Comparison of ENCODE assay signal across 17 mouse cellular contexts in the genomic region with DNA sequence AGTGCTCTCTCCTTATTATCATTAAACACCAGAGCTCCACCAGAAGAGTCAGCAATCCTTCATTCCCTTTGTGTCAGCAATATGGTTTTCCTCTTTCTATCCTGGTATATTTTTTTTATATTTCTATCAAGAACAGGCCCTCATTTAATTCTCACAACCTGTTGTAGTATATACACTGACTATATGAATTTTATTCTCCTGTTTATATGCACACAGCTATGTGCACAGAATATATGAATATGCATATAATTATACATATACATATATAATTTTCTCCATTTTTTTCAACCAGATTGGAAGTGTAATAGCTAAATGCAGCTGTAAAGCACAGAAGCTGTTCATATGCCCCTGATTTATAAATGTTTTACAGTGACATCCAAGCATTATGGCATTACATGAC.
"Had no signal": no experiment of that assay in that cellular context is flagged by ENCODE, and none has a peak within 500 bp of the region (broad histone marks: within the 10 kb centered on the region; RNA-seq: fewer than 3 reads in every experiment).

No protein-coding gene starts in this region.

- H3K4me3 ChIP-seq: lung, embryonic 15.5 days; megakaryocyte, embryonic 14.5 days; midbrain, embryonic 13.5 days; midbrain, embryonic 15.5 days; neural tube, embryonic 12.5 days; stomach, embryonic 15.5 days had no signal

- H3K9ac ChIP-seq: lung, embryonic 15.5 days; midbrain, embryonic 13.5 days; midbrain, embryonic 15.5 days; neural tube, embryonic 12.5 days; stomach, embryonic 15.5 days had no signal

- H3K4me1 ChIP-seq: lung, embryonic 15.5 days; megakaryocyte, embryonic 14.5 days; midbrain, embryonic 13.5 days; midbrain, embryonic 15.5 days; neural tube, embryonic 12.5 days; stomach, embryonic 15.5 days had no signal

- ATAC-seq: lung, postnatal 0 days; midbrain, embryonic 13.5 days; midbrain, embryonic 15.5 days had no signal

- H3K27ac ChIP-seq: lung, embryonic 15.5 days; macrophage; midbrain, embryonic 13.5 days; midbrain, embryonic 15.5 days; neural tube, embryonic 12.5 days; stomach, embryonic 15.5 days; stomach, postnatal 0 days had no signal

- DNase-seq: lung, adult 2 months; lung, postnatal 14 days; lung, postnatal 36 days; right cerebral cortex, postnatal 14 days; thymus, adult 2 months; thymus, postnatal 25 days; thymus, postnatal 4 days had no signal

- H3K9me3 ChIP-seq: lung, embryonic 15.5 days; megakaryocyte, embryonic 14.5 days; midbrain, embryonic 13.5 days; midbrain, embryonic 15.5 days; neural tube, embryonic 12.5 days; stomach, embryonic 15.5 days had no signal

- H3K4me2 ChIP-seq: lung, embryonic 15.5 days; midbrain, embryonic 11.5 days; midbrain, embryonic 13.5 days; midbrain, embryonic 15.5 days; neural tube, embryonic 12.5 days; stomach, embryonic 15.5 days had no signal

- H3K36me3 ChIP-seq: lung, embryonic 15.5 days; midbrain, embryonic 13.5 days; midbrain, embryonic 15.5 days; neural tube, embryonic 12.5 days; stomach, embryonic 15.5 days had no signal

- H3K27me3 ChIP-seq: lung, embryonic 15.5 days; megakaryocyte, embryonic 14.5 days; midbrain, embryonic 13.5 days; midbrain, embryonic 15.5 days; neural tube, embryonic 12.5 days; stomach, embryonic 15.5 days had no signal
